Mouse (Mus musculus): ENCODE measurements around the gene Mgat4c. TPM values are rescaled to one million over a fixed set of nuclear protein-coding genes. Genes with fewer than 3 reads are reported as not detected.
"Not testable (repeated sequence)": the region's sequence is repeated elsewhere in the genome, so short reads cannot be mapped to it uniquely, and the experiment has no call there.

The Mgat4c gene
- polyA plus RNA-seq, 1 experiment from 2014 or later = 40.0 TPM

GRCm38 (mm10) chr10:102374061-102374460 is 692.8 kb downstream of the Mgat4c start:
- H3K4me2 ChIP-seq = no peak overlapping the region
- no peaks in the 10 kb centered on the region for H3K27me3 ChIP-seq
- H3K9ac ChIP-seq = no peak overlapping the region
- ATAC-seq (ENCODE audit: low FRiP score) = no peak
- H3K4me3 ChIP-seq = no peak overlapping the region
- no peaks in the 10 kb centered on the region for H3K9me3 ChIP-seq
- 93% methylated on average over 4 of the region's 4 CpGs for WGBS
- no peaks in the 10 kb centered on the region for H3K36me3 ChIP-seq
- no peaks in the 10 kb centered on the region for H3K4me1 ChIP-seq (replicated peaks)
- no peak overlapping the region for H3K27ac ChIP-seq

- 90% methylated on average over 4 of the region's 4 CpGs for WGBS
- no peak for ATAC-seq (ENCODE audit: low FRiP score)
- Histone ChIP-seq H3K27me3 (no peaks in the 10 kb centered on the region), H3K4me3 (no peak overlapping the region), H3K27ac (no peak overlapping the region), H3K4me1 (replicated peaks) (no peaks in the 10 kb centered on the region), H3K9me3 (no peaks in the 10 kb centered on the region), H3K4me2 (no peak overlapping the region), H3K9ac (no peak overlapping the region), H3K36me3 (no peaks in the 10 kb centered on the region)
Measured at GRCm38 (mm10) chr10:102377377-102377776, 696.1 kb downstream of the Mgat4c start.

GRCm38 (mm10) chr10:102389223-102389622 is 707.9 kb downstream of the Mgat4c start:
- 94% methylated on average over 1 of the region's 1 CpGs for WGBS
- no peaks in the 10 kb centered on the region for H3K4me1 ChIP-seq (replicated peaks)
- H3K36me3 ChIP-seq = no peaks in the 10 kb centered on the region
- no peak overlapping the region for H3K27ac ChIP-seq
- no peak overlapping the region for H3K9ac ChIP-seq
- no peak overlapping the region for H3K4me3 ChIP-seq
- no peaks in the 10 kb centered on the region for H3K27me3 ChIP-seq
- H3K4me2 ChIP-seq = no peak overlapping the region
- no peak for ATAC-seq (ENCODE audit: low FRiP score)
- H3K9me3 ChIP-seq = no peaks in the 10 kb centered on the region

- Histone ChIP-seq H3K4me1 (replicated peaks) (no peaks in the 10 kb centered on the region), H3K27me3 (no peaks in the 10 kb centered on the region), H3K27ac (no peak overlapping the region), H3K36me3 (no peaks in the 10 kb centered on the region), H3K9me3 (no peaks in the 10 kb centered on the region), H3K9ac (no peak overlapping the region), H3K4me3 (no peak overlapping the region), H3K4me2 (no peak overlapping the region)
- no peak for ATAC-seq (ENCODE audit: low FRiP score)
- WGBS = 71% methylated on average over 2 of the region's 2 CpGs
Measured at GRCm38 (mm10) chr10:102417654-102418272, 736.5 kb downstream of the Mgat4c start.

GRCm38 (mm10) chr10:102435048-102435447 is 753.8 kb downstream of the Mgat4c start:
- not testable (repeated sequence) for H3K4me3 ChIP-seq; H3K27ac ChIP-seq; H3K36me3 ChIP-seq; H3K4me2 ChIP-seq; H3K9ac ChIP-seq; H3K9me3 ChIP-seq; H3K4me1 ChIP-seq (replicated peaks); H3K27me3 ChIP-seq
- 3% methylated on average over 7 of the region's 7 CpGs for WGBS
- peak; percentile 46; the same call in 1 of the 2 replicates for ATAC-seq (ENCODE audit: low FRiP score)

- H3K27ac ChIP-seq; H3K36me3 ChIP-seq; H3K9ac ChIP-seq; H3K4me1 ChIP-seq (replicated peaks); H3K4me3 ChIP-seq; H3K27me3 ChIP-seq; H3K9me3 ChIP-seq: not testable (repeated sequence)
- peak; percentile 46; the same call in 1 of the 2 replicates for ATAC-seq (ENCODE audit: low FRiP score)
- H3K4me2 ChIP-seq = 0 out of 2 replicates have a peak overlapping the region, but pooled peaks have one; percentile 23
- 47% methylated on average over 6 of the region's 6 CpGs for WGBS
Measured at GRCm38 (mm10) chr10:102435467-102435866, 754.2 kb downstream of the Mgat4c start.

Small RNA genes within 50 kb of the gene (microRNA-seq; reads per million reads assigned to microRNA genes)
- 16.3 reads per million, percentile 27 among the genes with 10 or more reads in this experiment for gene Mir3059

All from hindbrain, embryonic 13.5 days (tissue).